ENCODE assay signal across 15 mouse cellular contexts in genomic region chr15:9080206-9080605, GRCm38 (mm10). TPM values are rescaled to one million over a fixed set of nuclear protein-coding genes. Genes with fewer than 3 reads are reported as not detected.
DNase-seq lines count a peak whose midpoint lies in the region; ATAC-seq and TF ChIP-seq lines count a peak whose summit lies in the region.
"Had no signal": no experiment of that assay in that cellular context is flagged by ENCODE, and none has a peak within 500 bp of the region (broad histone marks: within the 10 kb centered on the region; RNA-seq: fewer than 3 reads in every experiment).

No protein-coding gene starts in this region.

- no peak overlapping the region for H3K4me3 ChIP-seq in kidney, embryonic 15.5 days (replicated peaks)
- no peak overlapping the region for H3K4me3 ChIP-seq in kidney, adult 2 months (ENCODE audit: insufficient read depth, low read depth, low read length)
- H3K4me3 ChIP-seq in megakaryocyte, embryonic 14.5 days (replicated peaks), result peak overlapping the region; percentile 69
- H3K4me3 ChIP-seq in layer of hippocampus, adult 2 months, result no peak overlapping the region
- H3K4me3 ChIP-seq: hindbrain, embryonic 13.5 days; limb, embryonic 10.5 days had no signal

- TF ChIP-seq CTCF in kidney, adult 2 months (conservative IDR thresholded peaks at IDR 0.05; ENCODE audit: insufficient read depth, insufficient read length, low read depth, low read length), result no peak
- TF ChIP-seq CTCF in layer of hippocampus, adult 2 months (conservative IDR thresholded peaks at IDR 0.05), result no peak

- H3K4me2 ChIP-seq in kidney, embryonic 15.5 days, result no peak overlapping the region
- H3K4me2 ChIP-seq: hindbrain, embryonic 13.5 days had no signal

- H3K4me1 ChIP-seq in kidney, embryonic 15.5 days, result peaks cover 29% of the 10 kb centered on the region
- H3K4me1 ChIP-seq in kidney, adult 2 months (ENCODE audit: control insufficient read depth, insufficient read depth, low read length), result peaks cover 12% of the 10 kb centered on the region
- peaks cover 90% of the 10 kb centered on the region for H3K4me1 ChIP-seq in megakaryocyte, embryonic 14.5 days

- peaks cover 3% of the 10 kb centered on the region; the same call in 1 of the 2 replicates for H3K36me3 ChIP-seq in kidney, embryonic 15.5 days
- no peaks in the 10 kb centered on the region for H3K36me3 ChIP-seq in kidney, adult 2 months (ENCODE audit: control insufficient read depth, insufficient read depth, low read length)
- H3K36me3 ChIP-seq in megakaryocyte, embryonic 14.5 days (replicated peaks; ENCODE audit: low read length), result peaks cover 50% of the 10 kb centered on the region
- H3K36me3 ChIP-seq: hindbrain, embryonic 13.5 days had no signal

- H3K27me3 ChIP-seq in kidney, embryonic 15.5 days, result no peaks in the 10 kb centered on the region
- H3K27me3 ChIP-seq in kidney, adult 2 months (replicated peaks; ENCODE audit: control insufficient read depth, insufficient read depth, low read length), result no peaks in the 10 kb centered on the region
- no peaks in the 10 kb centered on the region for H3K27me3 ChIP-seq in megakaryocyte, embryonic 14.5 days (replicated peaks)
- H3K27me3 ChIP-seq: CH12.LX; hindbrain, embryonic 13.5 days had no signal

- ATAC-seq in kidney, embryonic 15.5 days (replicated peaks; ENCODE audit: low FRiP score), result no peak
- ATAC-seq in granulocyte monocyte progenitor cell, adult 5-6 weeks (replicated peaks; ENCODE audit: poor library complexity, severe bottlenecking), result peak; percentile 70
- ATAC-seq: forebrain, postnatal 0 days had no signal

- DNase-seq in kidney, adult 2 months, result no peak
- DNase-seq in MEL-GATA-1-ER (ENCODE audit: extremely low read depth, low read depth), result peak; percentile 81
- DNase-seq in layer of hippocampus, adult 2 months (ENCODE audit: low spot score in 2 of 2), result no peak
- no peak for DNase-seq in urinary bladder, postnatal 36 days (ENCODE audit: low spot score in 2 of 2)
- no peak for DNase-seq in left cerebral cortex, postnatal 25 days (ENCODE audit: low spot score in 2 of 2)
- DNase-seq: adrenal gland, postnatal 36 days; cerebellum, postnatal 36 days; forebrain, postnatal 0 days; gastrocnemius, postnatal 10 days had no signal

- intact Hi-C loops in left cerebral cortex, postnatal 25 days (cut with DNase I), result no loop called here

- H3K27ac ChIP-seq in kidney, embryonic 15.5 days, result peak overlapping the region; percentile 45; the same call in 1 of the 2 replicates
- H3K27ac ChIP-seq in kidney, adult 2 months (ENCODE audit: insufficient read depth, low read depth, low read length), result no peak overlapping the region
- no peak overlapping the region for H3K27ac ChIP-seq in layer of hippocampus, adult 2 months
- H3K27ac ChIP-seq: hindbrain, embryonic 13.5 days; limb, embryonic 10.5 days had no signal

- H3K9me3 ChIP-seq in kidney, embryonic 15.5 days (replicated peaks), result no peaks in the 10 kb centered on the region
- no peaks in the 10 kb centered on the region for H3K9me3 ChIP-seq in megakaryocyte, embryonic 14.5 days
- H3K9me3 ChIP-seq: hindbrain, embryonic 13.5 days; limb, embryonic 10.5 days had no signal

- no peak for TF ChIP-seq POLR2A in kidney, adult 2 months (IDR thresholded peaks at IDR 0.05; ENCODE audit: low read depth, low read length)

- no peak overlapping the region for H3K9ac ChIP-seq in kidney, embryonic 15.5 days
- H3K9ac ChIP-seq: forebrain, postnatal 0 days; hindbrain, embryonic 13.5 days had no signal

- 69% methylated on average over 4 of the region's 4 CpGs for WGBS in kidney, embryonic 15.5 days
- 58% methylated on average over 4 of the region's 4 CpGs for WGBS in kidney, adult 2 months

RNA-seq across cellular contexts. Expression of gene Nadk2, which starts 9.1 kb away (rescaled TPM):
- 27.0 and 27.3 TPM in 2 replicates for polyA plus RNA-seq in kidney, embryonic 15.5 days (2015; fragmentation: Nextera tagmentation; extraction: Ambion mirVana)
- polyA plus RNA-seq in kidney, adult 2 months (2012; rRNA removed), result 46.6 and 52.9 TPM in 2 replicates
- total RNA-seq in granulocyte monocyte progenitor cell, adult 5-6 weeks (2014; fragmentation: Nextera tagmentation), result 31.8 and 52.6 TPM in 2 replicates
- 57.9 and 63.5 TPM in 2 replicates for total RNA-seq in granulocyte monocyte progenitor cell, adult 5-6 weeks (2017)
- polyA plus RNA-seq in megakaryocyte, embryonic 14.5 days (2012; ENCODE audit: insufficient read depth, low replicate concordance), result 3.7 and 8.6 TPM in 2 replicates
- 10 to 100 TPM; 64.4 to 69.3 TPM for total RNA-seq in layer of hippocampus, adult 2 months (2021)
- total RNA-seq in left cerebral cortex, postnatal 25 days (2021), result 10 to 100 TPM; 44.7 TPM
